Mouse (Mus musculus) left cerebral cortex, adult 11 months (tissue): ENCODE measurements around the gene Gtpbp1.
"Not testable (repeated sequence)": the region's sequence is repeated elsewhere in the genome, so short reads cannot be mapped to it uniquely, and the experiment has no call there.

Experiments
- DNase-seq: peaks from one replicate; pipeline ENCODE4 v3.0.0; 2022; ENCODE audit warnings: low spot score

Gene Gtpbp1

GRCm38 (mm10) chr15:79690426-79691022, at the start of gene Gtpbp1:
Gene Gtpbp1, plus strand, starts transcription at chr15:79690845.
- DNase-seq = peak; percentile 100

GRCm38 (mm10) chr15:79641135-79641817, 49.4 kb upstream of the Gtpbp1 start:
- no peak for DNase-seq

GRCm38 (mm10) chr15:79645483-79645882, 45.2 kb upstream of the Gtpbp1 start:
- DNase-seq = no peak

GRCm38 (mm10) chr15:79648130-79648529, 42.5 kb upstream of the Gtpbp1 start:
- DNase-seq = no peak

GRCm38 (mm10) chr15:79650569-79650968, 40.1 kb upstream of the Gtpbp1 start:
- no peak for DNase-seq

GRCm38 (mm10) chr15:79651481-79651880, 39.2 kb upstream of the Gtpbp1 start:
- DNase-seq = no peak

GRCm38 (mm10) chr15:79656451-79656850, 34.2 kb upstream of the Gtpbp1 start:
- DNase-seq = no peak

- DNase-seq = peak; percentile 77
Measured at GRCm38 (mm10) chr15:79657837-79658530, 32.7 kb upstream of the Gtpbp1 start.

GRCm38 (mm10) chr15:79658531-79659375, 31.9 kb upstream of the Gtpbp1 start, which contains the start of the genes Fam227a and Cby1:
Gene Fam227a, minus strand, starts transcription at chr15:79658956.
Gene Cby1, plus strand, starts transcription at chr15:79659199.
- peak; percentile 88 for DNase-seq

- DNase-seq = no peak
Measured at GRCm38 (mm10) chr15:79661852-79662251, 28.8 kb upstream of the Gtpbp1 start.

- DNase-seq = no peak
Measured at GRCm38 (mm10) chr15:79664666-79665065, 26.0 kb upstream of the Gtpbp1 start.

GRCm38 (mm10) chr15:79669195-79669594, 21.4 kb upstream of the Gtpbp1 start:
- no peak for DNase-seq

GRCm38 (mm10) chr15:79670249-79670971, 20.2 kb upstream of the Gtpbp1 start, which contains the start of gene Tomm22:
Gene Tomm22, plus strand, starts transcription at chr15:79670861.
- peak; percentile 82 for DNase-seq

- no peak for DNase-seq
Measured at GRCm38 (mm10) chr15:79670972-79671299, 19.7 kb upstream of the Gtpbp1 start.

- not testable (repeated sequence) for DNase-seq
Measured at GRCm38 (mm10) chr15:79671828-79672348, 18.8 kb upstream of the Gtpbp1 start.

GRCm38 (mm10) chr15:79677936-79678335, 12.7 kb upstream of the Gtpbp1 start:
- DNase-seq = no peak

- no peak for DNase-seq
Measured at GRCm38 (mm10) chr15:79681973-79682372, 8.7 kb upstream of the Gtpbp1 start.

- DNase-seq = no peak
Measured at GRCm38 (mm10) chr15:79683146-79683545, 7.5 kb upstream of the Gtpbp1 start.

- DNase-seq = no peak
Measured at GRCm38 (mm10) chr15:79683707-79684465, 6.8 kb upstream of the Gtpbp1 start.

- no peak for DNase-seq
Measured at GRCm38 (mm10) chr15:79684616-79685015, 6.0 kb upstream of the Gtpbp1 start.
